Mouse (Mus musculus): ENCODE data around the gene Fry.

GRCm38 (mm10) chr5:150510451-150511225 is 392.2 kb downstream of the Fry start:
- TF ChIP-seq CTCF (IDR thresholded peaks at IDR 0.05) (no peak), POLR2A (IDR thresholded peaks at IDR 0.05; ENCODE audit: insufficient read depth, low read depth, low read length) (no peak), EP300 (IDR thresholded peaks at IDR 0.05; ENCODE audit: insufficient read depth, low read depth, low read length) (no peak)
